Mouse (Mus musculus): Measurements from ENCODE around the gene Fbxw5. TPM values are rescaled to one million over a fixed set of nuclear protein-coding genes. Genes with fewer than 3 reads are reported as not detected.
A peak's percentile ranks its signal among the peaks of the same experiment; 100 is the strongest.

Gene Fbxw5
- polyA plus RNA-seq, 1 experiment from 2014 or later = 79.7 TPM

- no peak for ATAC-seq (ENCODE audit: low FRiP score, low read depth)
- Histone ChIP-seq H3K27ac (no peak overlapping the region), H3K9me3 (no peaks in the 10 kb centered on the region), H3K27me3 (no peaks in the 10 kb centered on the region), H3K9ac (0 out of 2 replicates have a peak overlapping the region, but pooled peaks have one; percentile 45), H3K36me3 (no peaks in the 10 kb centered on the region), H3K4me3 (no peak overlapping the region), H3K4me2 (replicated peaks) (no peak overlapping the region), H3K4me1 (peaks cover 22% of the 10 kb centered on the region)
- 86% methylated on average over 2 of the region's 2 CpGs for WGBS
These were observed 35.3 kb upstream of the Fbxw5 start for GRCm38 (mm10) chr2:25465256-25465655.

- Histone ChIP-seq H3K9me3 (no peaks in the 10 kb centered on the region), H3K27me3 (no peaks in the 10 kb centered on the region), H3K4me3 (no peak overlapping the region), H3K4me2 (replicated peaks) (no peak overlapping the region), H3K36me3 (no peaks in the 10 kb centered on the region), H3K27ac (no peak overlapping the region), H3K9ac (0 out of 2 replicates have a peak overlapping the region, but pooled peaks have one; percentile 45), H3K4me1 (peaks cover 20% of the 10 kb centered on the region)
- WGBS = 34% methylated on average over 10 of the region's 10 CpGs
- no peak for ATAC-seq (ENCODE audit: low FRiP score, low read depth)
These were observed 34.5 kb upstream of the Fbxw5 start for GRCm38 (mm10) chr2:25465816-25466635.

- no peak for ATAC-seq (ENCODE audit: low FRiP score, low read depth)
- Histone ChIP-seq H3K9me3 (no peaks in the 10 kb centered on the region), H3K4me2 (replicated peaks) (no peak overlapping the region), H3K4me1 (peaks cover 15% of the 10 kb centered on the region; the same call in 1 of the 2 replicates), H3K27me3 (no peaks in the 10 kb centered on the region), H3K9ac (no peak overlapping the region; the same call in 1 of the 2 replicates), H3K4me3 (no peak overlapping the region), H3K27ac (no peak overlapping the region), H3K36me3 (no peaks in the 10 kb centered on the region)
- WGBS = 82% methylated on average over 14 of the region's 14 CpGs
These were observed 32.8 kb upstream of the Fbxw5 start for GRCm38 (mm10) chr2:25467606-25468303.

- Histone ChIP-seq H3K9ac (no peak overlapping the region), H3K27ac (no peak overlapping the region), H3K9me3 (no peaks in the 10 kb centered on the region), H3K4me1 (peaks cover 15% of the 10 kb centered on the region; the same call in 1 of the 2 replicates), H3K36me3 (no peaks in the 10 kb centered on the region), H3K27me3 (no peaks in the 10 kb centered on the region), H3K4me3 (no peak overlapping the region), H3K4me2 (replicated peaks) (no peak overlapping the region)
- WGBS = 72% methylated on average over 10 of the region's 10 CpGs
- ATAC-seq (ENCODE audit: low FRiP score, low read depth) = no peak
These were observed 31.3 kb upstream of the Fbxw5 start for GRCm38 (mm10) chr2:25468962-25469915.

- Histone ChIP-seq H3K9me3 (no peaks in the 10 kb centered on the region), H3K27ac (no peak within 1 kb of the TSS), H3K36me3 (no peaks in the 10 kb centered on the region), H3K27me3 (no peaks in the 10 kb centered on the region), H3K4me2 (replicated peaks) (no peak within 1 kb of the TSS), H3K9ac (no peak within 1 kb of the TSS), H3K4me1 (peaks cover 15% of the 10 kb centered on the region; the same call in 1 of the 2 replicates), H3K4me3 (no peak within 1 kb of the TSS)
- WGBS = 48% methylated on average over 6 of the region's 6 CpGs
- no peak for ATAC-seq (ENCODE audit: low FRiP score, low read depth)
These were observed 30.6 kb upstream of the Fbxw5 start, which contains the start of gene Ptgds for GRCm38 (mm10) chr2:25469969-25470368. Gene Ptgds (minus strand): TSS chr2:25470046.

- no peak overlapping the region for H3K4me2 ChIP-seq (replicated peaks)
- H3K9me3 ChIP-seq = no peaks in the 10 kb centered on the region
- ATAC-seq (ENCODE audit: low FRiP score, low read depth) = no peak
- 77% methylated on average over 2 of the region's 2 CpGs for WGBS
- no peak overlapping the region for H3K9ac ChIP-seq
- peaks cover 7% of the 10 kb centered on the region; the same call in 1 of the 2 replicates for H3K4me1 ChIP-seq
- H3K36me3 ChIP-seq = no peaks in the 10 kb centered on the region
- no peak overlapping the region for H3K4me3 ChIP-seq
- no peak overlapping the region for H3K27ac ChIP-seq
- no peaks in the 10 kb centered on the region for H3K27me3 ChIP-seq
These were observed 28.0 kb upstream of the Fbxw5 start for GRCm38 (mm10) chr2:25472550-25472949.

GRCm38 (mm10) chr2:25477541-25477940, 23.0 kb upstream of the Fbxw5 start:
- ATAC-seq (ENCODE audit: low FRiP score, low read depth) = no peak
- no peak overlapping the region for H3K27ac ChIP-seq
- no peak overlapping the region for H3K4me3 ChIP-seq
- H3K27me3 ChIP-seq = 0 out of 2 replicates have a peak, but pooled peaks cover under 1% of the 10 kb centered on the region
- H3K9ac ChIP-seq = no peak overlapping the region
- no peaks in the 10 kb centered on the region for H3K9me3 ChIP-seq
- no peaks in the 10 kb centered on the region for H3K36me3 ChIP-seq
- 84% methylated on average over 8 of the region's 8 CpGs for WGBS
- no peaks in the 10 kb centered on the region for H3K4me1 ChIP-seq
- H3K4me2 ChIP-seq (replicated peaks) = no peak overlapping the region

GRCm38 (mm10) chr2:25477967-25478675, 22.4 kb upstream of the Fbxw5 start:
- 77% methylated on average over 3 of the region's 3 CpGs for WGBS
- H3K9me3 ChIP-seq = no peaks in the 10 kb centered on the region
- ATAC-seq (ENCODE audit: low FRiP score, low read depth) = no peak
- H3K4me1 ChIP-seq = no peaks in the 10 kb centered on the region
- no peak overlapping the region for H3K4me2 ChIP-seq (replicated peaks)
- H3K36me3 ChIP-seq = no peaks in the 10 kb centered on the region
- no peak overlapping the region for H3K4me3 ChIP-seq
- H3K27me3 ChIP-seq = 0 out of 2 replicates have a peak, but pooled peaks cover 2% of the 10 kb centered on the region
- no peak overlapping the region for H3K9ac ChIP-seq
- no peak overlapping the region for H3K27ac ChIP-seq

GRCm38 (mm10) chr2:25479551-25480311, 20.8 kb upstream of the Fbxw5 start:
- WGBS = 62% methylated on average over 10 of the region's 10 CpGs
- Histone ChIP-seq H3K9me3 (no peaks in the 10 kb centered on the region), H3K27ac (no peak overlapping the region), H3K4me2 (replicated peaks) (no peak overlapping the region), H3K36me3 (no peaks in the 10 kb centered on the region), H3K4me1 (no peaks in the 10 kb centered on the region), H3K9ac (no peak overlapping the region), H3K4me3 (no peak overlapping the region), H3K27me3 (0 out of 2 replicates have a peak, but pooled peaks cover 2% of the 10 kb centered on the region)
- ATAC-seq (ENCODE audit: low FRiP score, low read depth) = no peak

- no peak overlapping the region for H3K9ac ChIP-seq
- no peaks in the 10 kb centered on the region for H3K36me3 ChIP-seq
- H3K27me3 ChIP-seq = 0 out of 2 replicates have a peak, but pooled peaks cover 2% of the 10 kb centered on the region
- H3K4me3 ChIP-seq = no peak overlapping the region
- H3K4me2 ChIP-seq (replicated peaks) = no peak overlapping the region
- no peak overlapping the region for H3K27ac ChIP-seq
- no peaks in the 10 kb centered on the region for H3K4me1 ChIP-seq
- no peaks in the 10 kb centered on the region for H3K9me3 ChIP-seq
- ATAC-seq (ENCODE audit: low FRiP score, low read depth) = no peak
- 82% methylated on average over 1 of the region's 1 CpGs for WGBS
These were observed 20.0 kb upstream of the Fbxw5 start for GRCm38 (mm10) chr2:25480541-25480940.

All from limb, embryonic 13.5 days (tissue).